Mouse (Mus musculus): Measurements from ENCODE around the gene Dnajc16.

Dnajc16 gene

GRCm38 (mm10) chr4:141760942-141761341 lies 29.8 kb downstream of the Dnajc16 start:
- no peak for DNase-seq

- DNase-seq = no peak
Observed at GRCm38 (mm10) chr4:141758874-141759542, 31.7 kb downstream of the Dnajc16 start.

GRCm38 (mm10) chr4:141757124-141757523 lies 33.6 kb downstream of the Dnajc16 start:
- DNase-seq = no peak

- DNase-seq = no peak
Observed at GRCm38 (mm10) chr4:141755375-141755930, 35.3 kb downstream of the Dnajc16 start.

GRCm38 (mm10) chr4:141752076-141752421 lies 38.7 kb downstream of the Dnajc16 start:
- DNase-seq = no peak

GRCm38 (mm10) chr4:141751419-141752075 lies 39.2 kb downstream of the Dnajc16 start:
- DNase-seq = no peak

- DNase-seq = no peak
Observed at GRCm38 (mm10) chr4:141750826-141751225, 39.9 kb downstream of the Dnajc16 start.

- no peak for DNase-seq
Observed at GRCm38 (mm10) chr4:141749557-141749956, 41.2 kb downstream of the Dnajc16 start.

- peak; percentile 36 for DNase-seq
Observed at GRCm38 (mm10) chr4:141746578-141747346, 44.0 kb downstream of the Dnajc16 start, which contains the start of gene Agmat. Gene Agmat (plus strand): TSS chr4:141746672.

- no peak for DNase-seq
Observed at GRCm38 (mm10) chr4:141742381-141742780, 48.4 kb downstream of the Dnajc16 start.

- peak; percentile 76 for DNase-seq
Observed at GRCm38 (mm10) chr4:141741856-141742255, 48.9 kb downstream of the Dnajc16 start.

- no peak for DNase-seq
Observed at GRCm38 (mm10) chr4:141738015-141738414, 52.7 kb downstream of the Dnajc16 start.

- DNase-seq = no peak
Observed at GRCm38 (mm10) chr4:141736856-141737255, 53.9 kb downstream of the Dnajc16 start.

GRCm38 (mm10) chr4:141735206-141735560 lies 55.5 kb downstream of the Dnajc16 start:
- no peak for DNase-seq

GRCm38 (mm10) chr4:141734446-141735205 lies 56.1 kb downstream of the Dnajc16 start:
- DNase-seq = peak; percentile 90

GRCm38 (mm10) chr4:141731766-141732165 lies 59.0 kb downstream of the Dnajc16 start:
- DNase-seq = no peak

- DNase-seq = no peak
Observed at GRCm38 (mm10) chr4:141730401-141730800, 60.3 kb downstream of the Dnajc16 start.

GRCm38 (mm10) chr4:141729266-141729665 lies 61.5 kb downstream of the Dnajc16 start:
- DNase-seq = peak; percentile 59

GRCm38 (mm10) chr4:141725738-141726137 lies 65.0 kb downstream of the Dnajc16 start:
- DNase-seq = peak; percentile 54

GRCm38 (mm10) chr4:141725277-141725676 lies 65.5 kb downstream of the Dnajc16 start:
- no peak for DNase-seq

- DNase-seq = no peak
Observed at GRCm38 (mm10) chr4:141724594-141724993, 66.1 kb downstream of the Dnajc16 start.

- DNase-seq = no peak
Observed at GRCm38 (mm10) chr4:141723673-141724068, 67.1 kb downstream of the Dnajc16 start.
